Mouse (Mus musculus) hindbrain, embryonic 15.5 days (tissue): ENCODE measurements at regions not wholly inside any gene's neighbourhood (a gene's known extent, or its start where the extent isn't known, plus 50 kb on each side); places are given as distances from the start of the nearest gene placed in this dataset.

Experiments used
- ATAC-seq: fragments of 200-750 bp; cut with Nextera tagmentation; 2 replicates; pipeline ENCODE4 v1.8.0; 2017; ENCODE audit warnings: low read depth, moderate number of reproducible peaks, moderate TSS enrichment; ENCODE audit not compliant: low FRiP score
- H3K27ac ChIP-seq: fragments of 300-500 bp; sonication (generic); replicated peaks from 2 replicates; pipeline ENCODE4 v1.5.1; 2015; ENCODE audit warnings: mild to moderate bottlenecking, inconsistent platforms
- H3K27me3 ChIP-seq: fragments of 300-500 bp; sonication (generic); 2 replicates; pipeline ENCODE4 v1.6.1; 2015; ENCODE audit warnings: control low read depth, inconsistent platforms
- H3K36me3 ChIP-seq: fragments of 300-500 bp; sonication (generic); 2 replicates; pipeline ENCODE4 v1.6.1; 2015; ENCODE audit warnings: control low read depth, inconsistent platforms
- H3K4me1 ChIP-seq: fragments of 300-500 bp; sonication (generic); replicated peaks from 2 replicates; pipeline ENCODE4 v1.6.1; 2015; ENCODE audit warnings: control low read depth, inconsistent platforms
- H3K4me2 ChIP-seq: fragments of 300-500 bp; sonication (generic); 2 replicates; pipeline ENCODE4 v1.6.1; 2015; ENCODE audit warnings: moderate library complexity, mild to moderate bottlenecking, inconsistent platforms
- H3K4me3 ChIP-seq: fragments of 300-500 bp; sonication (generic); 2 replicates; pipeline ENCODE4 v1.5.1; 2015; ENCODE audit warnings: mild to moderate bottlenecking, inconsistent platforms
- H3K9ac ChIP-seq: fragments of 300-500 bp; sonication (generic); 2 replicates; pipeline ENCODE4 v1.6.1; 2015; ENCODE audit warnings: inconsistent platforms
- H3K9me3 ChIP-seq: fragments of 300-500 bp; sonication (generic); 2 replicates; pipeline ENCODE4 v1.6.1; 2016; ENCODE audit warnings: control low read depth, inconsistent platforms
- WGBS: fragments of 180-500 bp; shearing (Covaris S2); methylation state at CpG from one replicate; pipeline ENCODE4 v1.1.7; 2015; 5-methylcytosine and 5-hydroxymethylcytosine counted together

DNA sequence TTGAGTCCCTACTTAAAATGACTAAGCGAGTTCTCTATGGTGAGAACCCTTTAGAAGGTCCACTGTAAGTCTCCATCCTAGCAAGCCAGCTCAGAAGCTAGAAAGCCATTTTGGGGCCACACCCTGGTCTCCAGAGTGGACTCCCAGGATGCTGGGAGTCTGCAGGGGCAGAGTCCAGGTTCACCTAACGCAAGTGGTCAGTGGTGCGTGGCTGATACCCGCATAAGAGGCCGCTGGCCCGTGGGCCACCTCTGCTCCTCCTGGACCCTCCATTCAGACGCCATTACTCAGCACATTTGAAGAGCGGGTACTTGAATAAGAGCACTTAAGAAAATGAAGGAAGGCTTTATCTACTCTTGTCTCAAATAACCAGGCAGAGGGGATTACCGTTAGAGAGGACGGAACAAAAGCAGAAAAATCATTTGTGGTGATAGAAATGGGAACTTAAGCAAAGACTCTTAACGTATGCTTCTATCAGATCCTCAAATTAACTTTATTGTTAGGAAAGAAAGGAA is 504.4 kb downstream of the Irx1 start:
- Histone ChIP-seq H3K9me3 (no peaks in the 10 kb centered on the region), H3K27me3 (peaks cover 8% of the 10 kb centered on the region; the same call in 1 of the 2 replicates), H3K4me1 (peaks cover 17% of the 10 kb centered on the region), H3K4me3 (peak overlapping the region; percentile 18; the same call in 1 of the 2 replicates), H3K4me2 (peak overlapping the region; percentile 51), H3K36me3 (no peaks in the 10 kb centered on the region), H3K9ac (no peak overlapping the region), H3K27ac (peak overlapping the region; percentile 73)
- no peak; the same call in 1 of the 2 replicates for ATAC-seq
- 19% methylated on average over 11 of the region's 11 CpGs for WGBS

DNA sequence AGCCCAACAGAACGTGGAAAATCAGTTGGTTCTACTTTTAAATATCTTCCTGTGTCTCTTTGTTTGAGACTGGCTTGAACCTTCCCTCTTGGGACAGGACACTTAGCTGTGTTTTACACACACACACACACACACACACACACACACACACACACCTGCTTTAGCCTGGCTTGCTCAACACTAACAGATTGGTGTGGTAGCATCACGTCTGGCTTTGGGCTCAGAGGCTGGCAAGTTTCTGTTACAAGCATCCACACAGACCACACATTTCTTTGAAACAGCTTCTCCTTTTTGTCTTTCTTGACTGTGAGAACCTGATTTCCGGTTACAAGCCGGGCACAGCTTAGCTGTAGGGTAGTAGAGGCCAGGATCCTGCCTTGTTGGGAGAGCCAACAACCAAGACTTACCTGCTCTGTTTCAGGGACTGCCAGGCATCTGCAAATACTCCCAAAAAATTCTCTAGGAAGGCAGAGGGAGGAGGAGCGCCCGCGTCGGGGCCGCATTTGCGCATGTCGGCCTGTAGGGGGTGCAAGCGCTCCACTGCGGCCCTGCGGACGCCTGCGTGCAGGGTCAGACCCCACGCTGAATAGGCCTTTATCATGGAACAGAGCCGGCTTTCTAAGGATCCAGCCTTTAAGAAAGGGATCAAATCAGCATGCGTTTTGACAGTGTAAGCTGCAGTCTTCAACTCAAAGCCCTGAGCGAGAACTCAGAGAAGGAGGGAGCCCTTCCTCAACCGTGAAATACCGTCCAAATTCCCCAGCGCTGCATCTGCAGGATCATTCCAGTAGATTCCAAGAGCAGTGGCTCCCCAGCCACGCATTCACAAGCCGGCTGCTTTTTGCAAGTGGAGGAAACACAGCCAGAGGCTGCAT is 505.2 kb downstream of the Irx1 start:
- peak overlapping the region; percentile 9; the same call in 1 of the 2 replicates for H3K9ac ChIP-seq
- WGBS, result 4% methylated on average over 25 of the region's 25 CpGs
- peak overlapping the region; percentile 73 for H3K27ac ChIP-seq
- H3K27me3 ChIP-seq, result peaks cover 14% of the 10 kb centered on the region; the same call in 1 of the 2 replicates
- H3K9me3 ChIP-seq, result no peaks in the 10 kb centered on the region
- peak; percentile 90 for ATAC-seq
- H3K4me3 ChIP-seq, result peak overlapping the region; percentile 18
- H3K4me1 ChIP-seq, result peaks cover 17% of the 10 kb centered on the region
- H3K4me2 ChIP-seq, result peak overlapping the region; percentile 51
- H3K36me3 ChIP-seq, result no peaks in the 10 kb centered on the region

- Histone ChIP-seq H3K4me3 (no peak overlapping the region), H3K4me1 (peaks cover 17% of the 10 kb centered on the region), H3K9ac (no peak overlapping the region), H3K4me2 (no peak overlapping the region), H3K27me3 (peaks cover 14% of the 10 kb centered on the region; the same call in 1 of the 2 replicates), H3K27ac (no peak overlapping the region), H3K9me3 (no peaks in the 10 kb centered on the region), H3K36me3 (no peaks in the 10 kb centered on the region)
- 83% methylated on average over 3 of the region's 3 CpGs for WGBS
- no peak for ATAC-seq
These were observed 506.0 kb downstream of the Irx1 start for GRCm38 (mm10) chr13:71457550-71457949.

DNA sequence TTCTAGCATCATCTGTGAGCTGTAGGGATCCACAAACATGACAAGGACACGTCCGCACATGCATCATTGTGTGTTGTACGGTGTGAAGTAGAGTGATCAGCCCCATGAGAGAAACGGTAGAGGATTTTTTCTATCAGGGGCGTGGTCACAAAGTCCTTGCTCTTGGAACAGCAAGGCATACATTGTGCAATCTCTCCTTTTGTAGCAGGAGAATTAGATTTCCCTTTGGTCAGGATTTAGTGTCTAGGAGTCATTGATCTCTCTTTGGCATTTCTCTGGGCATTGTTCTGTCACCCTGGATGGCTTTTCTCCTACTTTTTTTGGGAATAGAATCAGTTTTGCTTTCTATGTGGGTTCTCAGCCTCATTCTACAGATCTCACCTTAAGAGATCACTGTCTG is 511.3 kb downstream of the Irx1 start:
- no peak overlapping the region for H3K9ac ChIP-seq
- peaks cover 17% of the 10 kb centered on the region; the same call in 1 of the 2 replicates for H3K27me3 ChIP-seq
- ATAC-seq, result no peak
- WGBS, result 89% methylated on average over 5 of the region's 5 CpGs
- no peaks in the 10 kb centered on the region for H3K9me3 ChIP-seq
- no peaks in the 10 kb centered on the region for H3K36me3 ChIP-seq
- no peak overlapping the region for H3K4me2 ChIP-seq
- no peak overlapping the region for H3K4me3 ChIP-seq
- H3K27ac ChIP-seq, result no peak overlapping the region
- H3K4me1 ChIP-seq, result no peaks in the 10 kb centered on the region

DNA sequence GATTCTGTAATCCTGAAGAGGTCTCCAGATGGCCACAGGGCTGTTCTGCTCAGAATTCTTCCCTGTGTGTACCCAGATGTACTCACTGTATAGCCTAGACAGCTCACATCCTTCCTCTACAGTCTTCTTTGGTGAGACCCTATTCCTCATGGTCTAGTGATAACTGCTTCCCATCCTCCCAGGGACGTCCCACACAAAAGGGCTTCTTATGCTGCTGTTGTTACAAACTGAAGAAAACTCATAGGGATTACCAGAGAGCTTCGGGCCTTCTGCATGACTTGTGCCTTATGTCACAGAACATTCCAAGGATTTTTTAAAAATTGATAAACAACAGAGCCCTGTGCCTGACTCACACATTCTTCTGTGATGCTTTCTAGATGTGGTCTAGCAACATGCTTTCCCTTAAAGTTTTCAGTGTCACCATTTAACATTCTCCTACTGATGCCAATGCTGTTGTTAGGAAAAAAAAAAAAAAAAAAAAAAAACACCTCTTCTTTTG is 525.9 kb downstream of the Irx1 start:
- Histone ChIP-seq H3K9ac (no peak overlapping the region), H3K9me3 (no peaks in the 10 kb centered on the region), H3K36me3 (no peaks in the 10 kb centered on the region), H3K27ac (no peak overlapping the region), H3K4me2 (no peak overlapping the region), H3K4me1 (no peaks in the 10 kb centered on the region), H3K4me3 (no peak overlapping the region), H3K27me3 (no peaks in the 10 kb centered on the region)
- 56% methylated on average over 2 of the region's 2 CpGs for WGBS
- no peak for ATAC-seq

- H3K9me3 ChIP-seq, result no peaks in the 10 kb centered on the region
- no peak overlapping the region for H3K9ac ChIP-seq
- no peak overlapping the region for H3K27ac ChIP-seq
- H3K4me1 ChIP-seq, result 0 out of 2 replicates have a peak, but pooled peaks cover 9% of the 10 kb centered on the region
- no peak overlapping the region for H3K4me2 ChIP-seq
- 47% methylated on average over 21 of the region's 21 CpGs for WGBS
- H3K27me3 ChIP-seq, result no peaks in the 10 kb centered on the region
- no peak overlapping the region for H3K4me3 ChIP-seq
- H3K36me3 ChIP-seq, result no peaks in the 10 kb centered on the region
- ATAC-seq, result peak; percentile 59
These were observed 559.6 kb downstream of the Irx1 start for GRCm38 (mm10) chr13:71403654-71404560.

DNA sequence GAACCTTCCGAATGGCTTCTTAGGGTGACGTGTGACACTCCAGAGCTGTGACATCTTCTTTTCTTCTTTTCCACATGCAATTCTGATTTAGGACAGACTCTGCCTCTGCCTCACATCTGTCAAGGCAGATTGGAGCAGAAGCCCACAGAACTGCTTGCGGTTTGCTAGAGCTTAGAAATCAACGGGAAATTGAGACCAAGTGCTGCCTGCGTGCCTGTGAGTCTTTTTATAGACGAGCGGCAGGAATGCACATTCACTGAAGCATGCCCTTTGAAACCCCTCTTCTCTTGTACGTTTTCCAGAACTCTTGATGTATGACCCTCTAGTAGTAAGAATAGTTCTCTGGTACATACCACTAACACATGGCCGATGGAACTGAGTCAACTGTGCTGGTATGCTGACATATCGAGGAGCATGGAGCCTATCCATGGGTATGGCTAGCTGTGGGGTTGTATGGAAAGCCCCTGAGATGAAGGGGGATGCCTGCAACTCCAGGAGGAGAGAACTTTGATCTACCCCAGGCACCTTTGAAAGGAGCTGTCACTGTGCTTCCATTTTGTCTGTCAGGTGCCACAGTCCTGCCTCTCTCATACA is 552.2 kb upstream of the Adamts16 start:
- Histone ChIP-seq H3K4me3 (no peak overlapping the region), H3K27me3 (no peaks in the 10 kb centered on the region), H3K4me2 (no peak overlapping the region), H3K9me3 (no peaks in the 10 kb centered on the region), H3K4me1 (no peaks in the 10 kb centered on the region), H3K9ac (no peak overlapping the region), H3K36me3 (no peaks in the 10 kb centered on the region), H3K27ac (no peak overlapping the region)
- ATAC-seq, result no peak
- 79% methylated on average over 10 of the region's 10 CpGs for WGBS

DNA sequence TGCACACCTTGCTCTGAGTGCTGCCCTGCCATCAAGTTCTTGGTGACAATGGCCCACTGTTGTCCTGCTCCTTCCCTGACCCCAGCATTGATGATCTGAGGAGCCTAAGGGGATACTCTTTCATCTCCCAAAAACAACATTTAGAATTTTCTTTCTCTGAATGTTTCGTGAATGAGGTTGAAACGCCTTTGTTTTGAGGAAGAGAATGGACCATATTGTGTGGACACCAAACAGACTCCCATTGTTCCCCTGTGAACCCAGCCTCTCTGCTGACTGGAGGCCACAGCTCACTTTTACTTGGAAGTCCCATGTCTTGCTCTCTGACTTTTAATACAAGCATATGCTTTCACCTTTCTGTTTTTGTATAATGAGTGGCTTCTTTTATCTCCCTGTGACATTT is 537.0 kb upstream of the Adamts16 start:
- H3K27me3 ChIP-seq, result no peaks in the 10 kb centered on the region
- H3K27ac ChIP-seq, result no peak overlapping the region
- no peaks in the 10 kb centered on the region for H3K36me3 ChIP-seq
- ATAC-seq, result no peak
- H3K9me3 ChIP-seq, result no peaks in the 10 kb centered on the region
- no peak overlapping the region for H3K4me3 ChIP-seq
- H3K4me2 ChIP-seq, result no peak overlapping the region
- no peak overlapping the region for H3K9ac ChIP-seq
- peaks cover 4% of the 10 kb centered on the region; the same call in 1 of the 2 replicates for H3K4me1 ChIP-seq
- WGBS, result 49% methylated on average over 2 of the region's 2 CpGs

DNA sequence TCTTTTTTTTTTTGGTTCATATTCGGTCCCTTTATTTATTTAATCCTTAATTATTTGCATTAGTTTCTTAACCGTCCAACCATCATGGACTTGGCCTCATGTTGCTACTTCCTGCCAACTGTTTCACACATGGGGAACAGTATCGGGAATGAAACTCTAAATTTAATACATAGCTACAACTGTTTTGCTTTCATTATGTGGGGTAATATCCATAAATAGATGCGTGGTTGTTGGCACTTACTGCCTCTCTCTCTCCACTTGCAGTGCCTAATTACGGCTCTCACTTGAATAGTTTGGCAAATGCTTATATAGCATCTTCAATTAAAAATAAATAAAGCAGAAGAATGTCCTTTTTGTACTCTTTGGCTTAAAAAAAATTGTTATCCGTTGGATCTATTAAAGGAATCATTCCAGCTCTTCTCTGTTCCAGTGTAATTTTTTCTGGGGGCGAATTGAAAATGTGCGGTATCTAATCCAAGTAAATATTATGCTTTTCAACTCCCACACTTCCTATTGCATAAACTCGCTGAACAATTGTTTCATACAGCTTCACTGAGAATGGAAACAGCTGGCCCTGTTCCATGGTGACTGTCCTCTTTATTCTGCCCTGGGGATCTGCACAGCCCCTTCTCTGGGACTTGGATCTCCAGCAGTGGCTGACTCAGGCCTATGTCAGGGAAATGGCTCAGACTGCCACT is 534.4 kb upstream of the Adamts16 start:
- Histone ChIP-seq H3K4me3 (no peak overlapping the region), H3K9ac (no peak overlapping the region), H3K4me2 (no peak overlapping the region), H3K4me1 (peaks cover 4% of the 10 kb centered on the region; the same call in 1 of the 2 replicates), H3K36me3 (no peaks in the 10 kb centered on the region), H3K27ac (no peak overlapping the region), H3K27me3 (no peaks in the 10 kb centered on the region), H3K9me3 (no peaks in the 10 kb centered on the region)
- no peak for ATAC-seq
- 40% methylated on average over 9 of the region's 9 CpGs for WGBS

DNA sequence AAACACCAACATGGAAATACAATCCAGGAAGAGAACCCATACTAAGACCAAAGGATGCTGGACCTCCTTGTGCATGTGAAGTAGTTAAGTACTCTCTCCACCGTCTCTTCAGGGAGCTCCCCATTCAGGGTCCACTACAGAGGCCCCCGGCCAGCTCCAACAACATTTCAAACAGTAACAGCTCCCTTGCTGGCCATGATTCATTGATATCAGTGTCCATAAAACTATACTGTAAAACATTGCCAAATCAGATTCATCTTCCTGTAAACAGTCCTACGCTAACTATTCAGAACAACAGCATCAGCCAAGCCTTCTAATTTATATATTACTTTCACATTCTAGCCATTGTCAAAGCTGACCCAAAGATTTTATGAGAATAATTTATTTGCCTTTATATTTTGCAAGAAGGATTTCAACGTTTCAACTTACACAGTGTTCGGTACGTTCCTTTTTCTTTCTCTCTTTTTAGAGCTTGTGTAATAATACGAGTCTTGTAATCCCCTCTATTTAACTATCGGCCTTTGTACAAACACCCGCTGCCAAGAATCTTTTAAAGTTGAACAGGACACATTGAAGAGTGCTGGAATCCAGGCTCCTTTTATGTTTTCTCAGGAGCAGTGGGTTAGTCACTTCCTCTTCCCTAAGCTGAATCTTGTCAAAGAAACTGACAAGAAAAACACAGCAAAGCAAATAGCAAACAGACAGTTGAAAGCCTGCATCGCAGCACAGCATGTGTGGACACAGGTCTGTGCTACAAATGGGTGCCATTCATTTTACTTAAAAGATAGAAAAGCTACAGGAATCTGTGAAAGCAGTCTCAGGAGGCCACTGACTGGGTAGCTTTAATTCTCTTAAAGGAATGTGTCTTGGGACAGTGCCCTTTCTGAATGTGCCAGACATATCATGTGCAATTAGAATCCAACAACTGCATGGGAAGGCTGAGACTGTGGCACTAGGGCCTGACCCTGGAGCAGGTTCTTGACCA is 531.4 kb upstream of the Adamts16 start:
- no peak overlapping the region for H3K9ac ChIP-seq
- no peaks in the 10 kb centered on the region for H3K36me3 ChIP-seq
- H3K27me3 ChIP-seq, result no peaks in the 10 kb centered on the region
- no peak overlapping the region for H3K27ac ChIP-seq
- H3K4me2 ChIP-seq, result no peak overlapping the region
- no peak overlapping the region for H3K4me3 ChIP-seq
- no peaks in the 10 kb centered on the region for H3K9me3 ChIP-seq
- ATAC-seq, result no peak
- peaks cover 4% of the 10 kb centered on the region; the same call in 1 of the 2 replicates for H3K4me1 ChIP-seq
- WGBS, result 70% methylated on average over 10 of the region's 10 CpGs
